Mouse (Mus musculus) limb, embryonic 14.5 days (tissue): ENCODE measurements around the gene Ugt1a6a. TPM values are rescaled to one million over a fixed set of nuclear protein-coding genes. Genes with fewer than 3 reads are reported as not detected.

Experiments
- ATAC-seq: fragments of 200-750 bp; cut with Nextera tagmentation; 2 replicates; pipeline ENCODE4 v1.8.0; 2017; ENCODE audit warnings: low read depth, moderate number of reproducible peaks, moderate TSS enrichment; ENCODE audit not compliant: low FRiP score
- DNase-seq: peaks from one replicate; pipeline ENCODE4 v3.0.0-alpha.2; 2015; ENCODE audit warnings: low spot score
- H3K27ac ChIP-seq: fragments of 300-500 bp; sonication (generic); replicated peaks from 2 replicates; pipeline ENCODE4 v1.5.1; 2014; ENCODE audit warnings: low read depth, mild to moderate bottlenecking, low read length, moderate library complexity, mixed read lengths
- H3K27me3 ChIP-seq: fragments of 300-500 bp; sonication (generic); 2 replicates; pipeline ENCODE4 v1.6.1; 2014; ENCODE audit warnings: low read length, mixed read lengths; ENCODE audit not compliant: control insufficient read depth, insufficient read depth
- H3K36me3 ChIP-seq: fragments of 300-500 bp; sonication (generic); 2 replicates; pipeline ENCODE4 v1.6.1; 2014; ENCODE audit warnings: mild to moderate bottlenecking, low read length, moderate library complexity, mixed read lengths; ENCODE audit not compliant: control insufficient read depth, insufficient read depth
- H3K4me1 ChIP-seq: fragments of 300-500 bp; sonication (generic); 2 replicates; pipeline ENCODE4 v1.6.1; 2014; ENCODE audit warnings: antibody characterized with exemption, low read length, mixed read lengths; ENCODE audit not compliant: control insufficient read depth, insufficient read depth
- H3K4me2 ChIP-seq: fragments of 300-500 bp; sonication (generic); replicated peaks from 2 replicates; pipeline ENCODE4 v1.6.1; 2014; ENCODE audit warnings: low read depth, mild to moderate bottlenecking, low read length, moderate library complexity; ENCODE audit not compliant: severe bottlenecking
- H3K4me3 ChIP-seq: fragments of 300-500 bp; sonication (generic); replicated peaks from 2 replicates; pipeline ENCODE4 v1.5.1; 2014; ENCODE audit warnings: low read length
- H3K9ac ChIP-seq: fragments of 300-500 bp; sonication (generic); 2 replicates; pipeline ENCODE4 v1.6.1; 2014; ENCODE audit warnings: mild to moderate bottlenecking, low read depth, low read length, moderate library complexity; ENCODE audit not compliant: severe bottlenecking
- H3K9me3 ChIP-seq: fragments of 300-500 bp; sonication (generic); 2 replicates; pipeline ENCODE4 v1.6.1; 2016; ENCODE audit warnings: low read length; ENCODE audit not compliant: control insufficient read depth
- POLR2A ChIP-seq: fragments of 200-500 bp; IDR thresholded peaks from 2 replicates; pipeline ENCODE4 v1.8.0; 2012; ENCODE audit warnings: inconsistent platforms, mild to moderate bottlenecking, moderate library complexity, borderline replicate concordance; ENCODE audit not compliant: insufficient read depth, insufficient read length; ENCODE audit errors: extremely low read depth
- WGBS: fragments of 180-500 bp; shearing (Covaris S2); extraction: QIAGEN DNeasy Blood & Tissue Kit; methylation state at CpG from one replicate; pipeline ENCODE4 v1.1.7; 2014; 5-methylcytosine and 5-hydroxymethylcytosine counted together
- polyA plus RNA-seq, 2 experiments: library from polyadenylated mRNA; depleted of rRNA in 1 of 2; stranded (reverse) in 1 of 2; unstranded in 1 of 2; fragments of >200 nt; fragmentation: Nextera tagmentation in 1 of 2; extraction: Ambion mirVana in 1 of 2; gene quantifications; 2 replicates each; pipeline versions ENCODE4 v1.2.1 to v1.2.3; 2012 to 2014

The Ugt1a6a gene
- polyA plus RNA-seq, 2 experiments: 2.3 to 5.4 TPM

GRCm38 (mm10) chr1:88214462-88214952 is 79.9 kb downstream of the Ugt1a6a start:
- Histone ChIP-seq H3K4me2 (no peak overlapping the region), H3K27me3 (no peaks in the 10 kb centered on the region), H3K4me3 (no peak overlapping the region), H3K9ac (no peak overlapping the region), H3K4me1 (no peaks in the 10 kb centered on the region), H3K36me3 (no peaks in the 10 kb centered on the region), H3K9me3 (peaks cover 61% of the 10 kb centered on the region), H3K27ac (no peak overlapping the region)
- DNase-seq (peak; percentile 31), ATAC-seq (no peak)
- TF ChIP-seq POLR2A: no peak
- WGBS: 75% methylated on average over 2 of the region's 2 CpGs

- ATAC-seq (no peak), DNase-seq (peak; percentile 7)
- H3K36me3 ChIP-seq: no peaks in the 10 kb centered on the region
- no peak overlapping the region for H3K4me3 ChIP-seq
- no peak overlapping the region for H3K27ac ChIP-seq
- H3K9ac ChIP-seq: no peak overlapping the region
- peaks cover 61% of the 10 kb centered on the region for H3K9me3 ChIP-seq
- no peak overlapping the region for H3K4me2 ChIP-seq
- H3K27me3 ChIP-seq: no peaks in the 10 kb centered on the region
- TF ChIP-seq POLR2A: no peak
- 69% methylated on average over 10 of the region's 10 CpGs for WGBS
- no peaks in the 10 kb centered on the region for H3K4me1 ChIP-seq
These were observed 81.1 kb downstream of the Ugt1a6a start for GRCm38 (mm10) chr1:88215466-88216380.

DNA sequence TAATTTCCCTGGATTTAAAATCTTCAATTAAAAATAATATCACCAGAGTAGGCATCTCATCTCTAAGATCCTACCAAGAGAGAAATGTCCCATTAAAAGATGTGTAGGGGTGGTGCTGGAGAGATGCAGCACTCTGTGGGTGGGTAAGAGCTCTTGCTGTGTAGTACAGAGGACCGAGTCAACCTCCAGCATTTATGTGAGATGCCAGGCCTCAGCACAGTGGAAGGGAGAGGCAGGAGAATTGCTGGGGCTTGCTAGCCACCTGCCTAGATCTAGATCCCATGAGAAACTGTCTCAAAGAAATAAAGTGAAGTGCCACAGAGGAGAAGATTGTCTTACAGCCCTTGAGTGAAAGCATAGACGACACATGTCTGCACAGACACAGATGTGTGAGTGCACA is 81.9 kb downstream of the Ugt1a6a start:
- H3K36me3 ChIP-seq: no peaks in the 10 kb centered on the region
- H3K27ac ChIP-seq: no peak overlapping the region
- H3K9me3 ChIP-seq: peaks cover 58% of the 10 kb centered on the region
- no peaks in the 10 kb centered on the region for H3K27me3 ChIP-seq
- DNase-seq (no peak), ATAC-seq (no peak)
- WGBS: 55% methylated on average over 2 of the region's 2 CpGs
- H3K4me2 ChIP-seq: no peak overlapping the region
- H3K9ac ChIP-seq: no peak overlapping the region
- TF ChIP-seq POLR2A: no peak
- no peak overlapping the region for H3K4me3 ChIP-seq
- no peaks in the 10 kb centered on the region for H3K4me1 ChIP-seq

GRCm38 (mm10) chr1:88217144-88217543 is 82.5 kb downstream of the Ugt1a6a start:
- H3K4me2 ChIP-seq: no peak overlapping the region
- H3K4me1 ChIP-seq: no peaks in the 10 kb centered on the region
- H3K4me3 ChIP-seq: no peak overlapping the region
- no peak overlapping the region for H3K9ac ChIP-seq
- no peak overlapping the region for H3K27ac ChIP-seq
- WGBS: 59% methylated on average over 2 of the region's 2 CpGs
- no peak for TF ChIP-seq POLR2A
- DNase-seq: no peak
- peaks cover 54% of the 10 kb centered on the region for H3K9me3 ChIP-seq
- H3K27me3 ChIP-seq: no peaks in the 10 kb centered on the region
- H3K36me3 ChIP-seq: no peaks in the 10 kb centered on the region
- ATAC-seq: no peak

- H3K4me2 ChIP-seq: no peak overlapping the region
- peak; percentile 5 for DNase-seq
- no peaks in the 10 kb centered on the region for H3K4me1 ChIP-seq
- H3K9me3 ChIP-seq: peaks cover 52% of the 10 kb centered on the region
- H3K4me3 ChIP-seq: no peak overlapping the region
- H3K36me3 ChIP-seq: no peaks in the 10 kb centered on the region
- no peak for ATAC-seq
- no peaks in the 10 kb centered on the region for H3K27me3 ChIP-seq
- TF ChIP-seq POLR2A: no peak
- WGBS: 39% methylated on average over 3 of the region's 3 CpGs
- no peak overlapping the region for H3K9ac ChIP-seq
- no peak overlapping the region for H3K27ac ChIP-seq
These were observed 83.0 kb downstream of the Ugt1a6a start for GRCm38 (mm10) chr1:88217576-88217975.
